Mouse (Mus musculus) telencephalon, adult 2 months (tissue): ENCODE results near the gene Npr3.

ENCODE experiments used
- DNase-seq: peaks from one replicate; pipeline ENCODE4 v3.0.0-alpha.2; 2011; ENCODE audit warnings: low read depth, low spot score

Gene Npr3

DNA sequence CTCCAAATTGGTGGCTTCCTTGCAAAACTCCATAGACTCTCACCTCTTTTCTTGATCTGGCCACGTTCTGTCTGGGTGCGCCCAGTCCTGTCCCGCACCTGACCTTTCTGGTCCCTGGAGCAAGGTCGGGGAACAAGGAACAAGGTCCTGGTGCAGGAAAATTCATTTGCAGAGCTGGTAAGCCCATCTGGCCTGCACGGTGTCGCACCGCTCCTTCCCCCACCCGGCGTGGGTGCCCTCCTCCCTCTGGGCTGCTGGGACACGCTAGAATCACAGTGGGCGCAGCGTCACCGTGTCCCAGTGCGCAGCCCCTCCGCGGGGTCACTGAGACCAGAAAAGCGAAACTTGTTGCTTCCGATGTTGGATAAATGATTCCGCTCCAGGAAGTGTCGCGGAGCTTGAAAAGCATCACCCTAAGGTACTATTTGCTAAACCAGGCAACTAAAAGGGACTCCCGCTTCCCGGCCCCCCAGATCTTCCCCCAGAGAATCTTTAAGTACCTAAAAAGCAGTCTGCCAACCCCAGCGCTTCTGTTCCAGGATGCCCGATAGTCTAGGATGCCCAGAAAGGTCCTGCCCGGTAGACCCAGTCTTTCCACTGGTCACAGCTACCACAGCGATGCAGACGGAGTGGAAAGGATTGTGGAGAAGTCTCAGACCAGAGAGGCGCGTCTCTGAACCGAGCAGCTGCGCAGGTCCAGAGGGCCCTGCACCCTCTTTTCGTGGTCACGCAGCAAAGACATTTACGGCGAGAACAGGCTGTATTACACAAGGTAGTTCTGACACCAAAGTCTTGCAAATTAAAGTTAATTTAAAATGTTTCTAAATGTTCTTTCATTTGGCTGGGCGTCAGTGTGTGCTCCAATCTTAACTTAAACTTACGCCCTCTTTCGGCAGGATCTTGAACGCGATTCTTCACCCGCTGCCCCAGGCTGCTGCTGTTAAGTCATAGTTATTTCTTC lies at the start of gene Npr3:
Gene Npr3 (minus strand): TSS at position 717 of the 961 bp plus-strand sequence.
- no peak for DNase-seq

GRCm38 (mm10) chr15:11956129-11956528 lies 49.0 kb upstream of the Npr3 start:
- no peak for DNase-seq

- no peak for DNase-seq
Measured at GRCm38 (mm10) chr15:11954190-11954589, 47.1 kb upstream of the Npr3 start.

DNA sequence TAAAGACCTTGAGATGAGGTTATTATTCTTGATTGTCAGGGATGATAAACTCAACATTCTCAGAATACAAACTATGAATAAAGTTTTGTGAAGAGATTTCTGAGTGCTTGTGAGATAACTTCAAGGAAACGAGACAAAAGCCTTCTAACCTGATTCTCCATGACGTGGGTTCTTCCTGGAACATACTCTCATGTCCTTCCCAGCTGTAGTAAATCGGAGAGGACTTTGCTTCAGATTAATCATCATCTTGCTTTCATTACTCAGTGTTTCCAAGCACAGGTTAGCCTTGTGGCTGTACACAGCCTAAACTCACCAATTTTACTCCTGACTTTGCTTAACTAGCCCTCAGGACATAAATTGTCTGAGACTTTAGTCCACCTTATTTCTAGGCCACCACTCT lies 45.1 kb upstream of the Npr3 start:
- DNase-seq: no peak

GRCm38 (mm10) chr15:11951181-11951580 lies 44.1 kb upstream of the Npr3 start:
- no peak for DNase-seq

DNA sequence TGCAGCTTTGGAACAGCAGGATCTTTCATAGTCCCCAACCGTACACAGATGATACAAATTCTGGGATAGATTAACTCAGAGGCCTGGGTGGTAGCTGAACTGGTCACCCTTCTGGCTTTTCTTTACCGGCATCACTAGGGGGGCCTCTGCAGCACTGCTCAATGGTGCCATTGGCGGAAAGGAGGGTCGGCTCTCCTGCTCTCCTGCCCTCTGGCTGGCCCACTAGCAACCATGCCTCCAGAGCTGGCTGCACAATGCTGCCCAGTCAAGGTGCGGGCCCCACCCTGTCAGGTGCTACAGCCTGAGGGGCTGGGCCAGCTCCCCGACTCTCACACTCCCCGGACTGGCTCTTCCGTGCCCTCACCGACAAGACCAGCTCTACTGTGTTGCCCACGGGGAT lies 43.1 kb upstream of the Npr3 start:
- no peak for DNase-seq

- no peak for DNase-seq
Measured at GRCm38 (mm10) chr15:11949490-11949889, 42.4 kb upstream of the Npr3 start.

DNA sequence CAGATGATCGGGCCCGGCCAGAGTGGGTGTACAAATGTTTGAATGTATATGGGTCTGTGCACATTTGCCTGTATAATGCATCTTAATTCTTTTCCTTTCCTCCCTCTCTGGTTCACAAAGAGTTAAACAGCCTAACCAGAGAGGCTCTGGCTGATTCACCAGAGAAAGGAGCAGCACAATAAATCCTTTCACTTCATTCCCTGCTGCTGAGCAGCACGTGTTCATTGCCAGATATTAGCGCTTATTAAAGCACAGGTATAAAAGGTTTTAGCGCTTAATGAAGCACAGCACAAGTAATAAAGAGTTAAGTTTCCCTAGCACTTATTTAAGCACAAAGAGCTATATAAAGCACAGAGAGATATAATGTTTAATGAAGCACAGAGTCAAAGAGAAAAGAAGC lies 33.8 kb upstream of the Npr3 start:
- no peak for DNase-seq

- DNase-seq: no peak
Measured at GRCm38 (mm10) chr15:11927742-11928141, 20.7 kb upstream of the Npr3 start.

- DNase-seq: no peak
Measured at GRCm38 (mm10) chr15:11914101-11914500, 7.0 kb upstream of the Npr3 start.

DNA sequence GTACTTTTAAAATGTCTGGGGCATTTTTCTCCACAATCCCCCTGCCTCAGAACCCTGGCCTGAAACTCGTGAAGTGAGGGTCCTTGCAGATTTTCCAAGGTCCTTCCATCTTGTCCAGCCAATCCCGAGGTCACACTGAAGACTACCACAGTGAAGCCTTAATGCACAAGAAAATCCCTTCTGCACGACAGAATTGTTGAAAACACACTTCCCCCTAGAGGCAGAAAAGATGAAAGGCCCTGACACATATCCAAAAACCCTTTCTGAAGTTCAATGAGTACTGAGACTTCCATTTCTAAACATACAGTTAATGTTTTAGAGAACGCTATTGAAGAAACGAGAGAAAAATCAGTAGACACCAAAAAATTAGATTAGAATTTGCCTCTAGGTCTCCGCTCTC lies 2.8 kb upstream of the Npr3 start:
- no peak for DNase-seq

GRCm38 (mm10) chr15:11908166-11908565 lies 1.1 kb upstream of the Npr3 start:
- DNase-seq: no peak

GRCm38 (mm10) chr15:11906021-11906570 lies 991 bp downstream of the Npr3 start:
- DNase-seq: no peak

DNA sequence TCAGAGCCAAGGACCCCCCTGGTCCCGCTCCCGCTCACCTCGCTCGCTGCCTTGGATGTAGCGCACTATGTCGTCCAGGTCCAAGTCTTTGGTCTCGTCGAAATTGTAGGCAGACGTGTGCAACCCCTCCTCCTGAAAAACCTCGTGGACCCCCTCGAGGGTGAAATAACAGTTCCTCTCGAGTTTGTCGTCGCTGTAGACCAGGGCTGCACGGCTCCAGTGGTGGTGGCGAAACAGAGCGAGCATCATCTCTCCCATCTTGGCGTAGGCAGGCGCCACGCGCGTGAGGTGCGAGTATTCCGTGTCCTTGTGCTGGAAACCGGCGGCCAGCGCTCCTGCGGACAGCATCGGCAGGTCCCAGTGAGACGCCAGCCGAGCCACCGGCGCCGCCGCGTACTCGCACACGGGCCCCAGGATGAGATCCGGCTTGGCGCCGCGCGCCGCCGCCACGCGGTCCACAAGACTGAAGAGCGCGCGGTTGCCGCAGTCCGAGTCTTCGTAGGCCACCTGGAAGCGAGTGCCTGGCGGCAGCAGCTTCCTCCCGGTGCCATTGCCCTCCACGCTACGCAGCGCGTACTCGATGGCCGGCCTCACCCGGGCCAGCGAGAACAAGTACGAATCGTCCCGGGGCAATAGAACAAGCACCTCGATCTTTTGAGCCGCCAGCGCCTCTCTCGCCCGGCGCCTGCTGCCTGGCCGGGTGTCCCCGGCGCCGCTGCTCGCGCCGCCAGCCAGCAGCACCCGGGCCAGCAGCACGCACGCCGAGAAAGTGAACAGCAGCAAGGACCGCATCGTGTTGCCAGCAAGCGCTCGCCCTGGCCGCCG lies 2.0 kb downstream of the Npr3 start:
- no peak for DNase-seq

DNA sequence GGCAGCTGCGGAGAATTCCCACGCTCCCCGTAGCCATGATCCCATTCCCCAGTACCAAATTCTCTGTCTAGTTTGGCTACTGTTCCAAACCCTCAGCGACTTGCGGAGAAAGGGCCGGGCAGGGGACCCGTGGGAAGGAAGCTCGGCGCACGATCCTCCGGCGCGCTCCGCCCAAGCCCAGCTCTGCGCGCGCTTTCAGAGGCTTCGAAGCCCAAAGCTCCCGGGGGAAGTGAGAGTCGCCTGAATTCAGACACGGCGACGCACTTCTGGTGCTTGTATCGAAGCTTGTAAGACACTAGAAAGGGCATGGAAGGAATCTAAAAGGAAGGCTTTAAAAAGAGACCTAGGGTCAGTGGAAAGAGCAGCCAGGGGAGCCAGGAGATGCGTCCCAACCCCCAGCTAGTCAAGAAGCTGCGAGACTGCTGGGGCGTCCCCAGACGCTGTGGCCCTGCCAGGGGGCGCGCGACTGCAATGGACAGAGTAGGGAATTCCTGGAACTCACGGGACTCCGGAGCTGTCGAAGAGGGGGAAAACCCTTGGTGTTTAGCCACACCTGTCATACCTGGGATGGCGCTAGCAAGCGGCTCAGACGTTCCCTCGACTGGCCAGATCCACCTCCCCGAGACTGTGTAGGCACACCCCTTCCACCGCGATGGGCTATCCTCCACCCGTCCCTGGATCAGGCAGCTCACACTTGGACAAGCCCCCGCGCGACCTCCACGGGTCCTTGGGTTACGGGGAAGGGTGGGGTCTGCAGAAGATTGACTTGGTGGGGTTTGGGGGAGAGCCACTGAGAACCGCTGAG lies 2.8 kb downstream of the Npr3 start:
- DNase-seq: no peak

GRCm38 (mm10) chr15:11903196-11904042 lies 3.7 kb downstream of the Npr3 start:
- DNase-seq: no peak

- no peak for DNase-seq
Measured at GRCm38 (mm10) chr15:11897617-11898016, 9.5 kb downstream of the Npr3 start.

- no peak for DNase-seq
Measured at GRCm38 (mm10) chr15:11897162-11897561, 9.9 kb downstream of the Npr3 start.

DNA sequence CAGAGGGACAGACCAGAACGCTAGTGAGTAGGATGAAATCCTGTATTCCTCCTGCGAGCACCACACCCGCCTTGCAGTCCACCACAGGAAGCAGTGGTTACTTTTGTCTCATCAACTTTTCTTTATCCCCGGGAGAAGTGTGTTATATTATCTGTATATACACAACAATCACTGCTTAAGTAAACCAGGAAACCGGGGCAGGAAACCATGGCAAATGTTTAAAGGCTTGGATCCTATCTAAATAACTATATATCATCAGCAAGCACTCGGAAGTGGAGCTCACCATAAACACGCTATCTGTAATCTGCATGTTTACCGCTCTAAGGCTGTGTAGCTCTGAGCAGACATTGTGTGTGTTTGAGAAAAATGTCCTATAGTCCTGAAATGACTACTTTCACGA lies 13.1 kb downstream of the Npr3 start:
- DNase-seq: no peak

DNA sequence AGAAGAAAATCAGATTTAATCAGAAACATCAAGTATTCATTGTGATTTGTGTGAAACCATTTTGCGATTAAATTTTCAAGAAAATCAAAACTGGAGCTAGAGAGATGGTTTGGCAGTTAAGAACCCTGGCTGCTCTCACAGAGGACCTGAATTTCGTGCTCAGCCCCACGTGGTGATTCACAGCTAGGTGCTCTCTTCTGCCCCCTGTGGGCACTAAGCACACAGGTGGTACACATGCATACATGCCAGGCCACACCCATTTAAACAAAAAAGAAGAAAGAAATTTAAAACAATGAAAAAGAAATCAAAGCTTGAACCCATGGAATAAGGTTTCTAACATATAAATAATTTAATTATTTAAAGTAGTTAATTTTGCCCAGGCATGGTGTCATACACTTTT lies 15.7 kb downstream of the Npr3 start:
- DNase-seq: no peak
